Mouse (Mus musculus) midbrain, embryonic 16.5 days (tissue): ENCODE measurements around the gene Mamdc2. TPM values are rescaled to one million over a fixed set of nuclear protein-coding genes. Genes with fewer than 3 reads are reported as not detected.
A peak's percentile ranks its signal among the peaks of the same experiment; 100 is the strongest.
"Not testable (repeated sequence)": the region's sequence is repeated elsewhere in the genome, so short reads cannot be mapped to it uniquely, and the experiment has no call there.

Source experiments
- ATAC-seq: fragments of 200-750 bp; cut with Nextera tagmentation; 2 replicates; pipeline ENCODE4 v1.8.0; 2017; ENCODE audit warnings: moderate TSS enrichment
- H3K27ac ChIP-seq: fragments of 300-500 bp; sonication (generic); 2 replicates; pipeline ENCODE4 v1.5.1; 2014; ENCODE audit warnings: mild to moderate bottlenecking, low read length, mixed read lengths
- H3K27me3 ChIP-seq: fragments of 300-500 bp; sonication (generic); 2 replicates; pipeline ENCODE4 v1.6.1; 2014; ENCODE audit warnings: low read depth, low read length, mixed read lengths; ENCODE audit not compliant: control insufficient read depth, insufficient read depth
- H3K36me3 ChIP-seq: fragments of 300-500 bp; sonication (generic); 2 replicates; pipeline ENCODE4 v1.6.1; 2014; ENCODE audit warnings: mild to moderate bottlenecking, low read length, moderate library complexity, mixed read lengths; ENCODE audit not compliant: control insufficient read depth, insufficient read depth
- H3K4me1 ChIP-seq: fragments of 300-500 bp; sonication (generic); 2 replicates; pipeline ENCODE4 v1.6.1; 2014; ENCODE audit warnings: mild to moderate bottlenecking, low read length, mixed read lengths; ENCODE audit not compliant: control insufficient read depth, insufficient read depth
- H3K4me2 ChIP-seq: fragments of 300-500 bp; sonication (generic); 2 replicates; pipeline ENCODE4 v1.6.1; 2014; ENCODE audit warnings: mild to moderate bottlenecking, low read length, mixed read lengths
- H3K4me3 ChIP-seq: fragments of 300-500 bp; sonication (generic); 2 replicates; pipeline ENCODE4 v1.5.1; 2014; ENCODE audit warnings: low read depth, mild to moderate bottlenecking, low read length, moderate library complexity, mixed read lengths
- H3K9ac ChIP-seq: fragments of 300-500 bp; sonication (generic); 2 replicates; pipeline ENCODE4 v1.6.1; 2014; ENCODE audit warnings: low read depth, low read length, mixed read lengths
- H3K9me3 ChIP-seq: fragments of 300-500 bp; sonication (generic); replicated peaks from 2 replicates; pipeline ENCODE4 v1.6.1; 2014; ENCODE audit warnings: mild to moderate bottlenecking, low read length, mixed read lengths; ENCODE audit not compliant: control insufficient read depth, poor library complexity, severe bottlenecking
- WGBS: fragments of 180-500 bp; shearing (Covaris S2); extraction: QIAGEN DNeasy Blood & Tissue Kit; methylation state at CpG from one replicate; pipeline ENCODE4 v1.1.7; 2014; 5-methylcytosine and 5-hydroxymethylcytosine counted together
- polyA plus RNA-seq: library from polyadenylated mRNA; unstranded; fragments of >200 nt; fragmentation: Nextera tagmentation; extraction: Ambion mirVana; gene quantifications from 2 replicates; pipeline ENCODE4 v1.2.1, GENCODE M21; 2015

Mamdc2 gene
- polyA plus RNA-seq: 2.4 and 4.2 TPM in 2 replicates

- H3K9ac ChIP-seq: peak within 1 kb of the TSS; percentile 57
- 2% methylated on average over 19 of the region's 19 CpGs for WGBS
- no peaks in the 10 kb centered on the region for H3K36me3 ChIP-seq
- peaks cover 15% of the 10 kb centered on the region for H3K4me1 ChIP-seq
- 0 out of 2 replicates have a peak, but pooled peaks cover 1% of the 10 kb centered on the region for H3K9me3 ChIP-seq
- H3K4me2 ChIP-seq: peak within 1 kb of the TSS; percentile 93
- peak; percentile 77 for ATAC-seq
- no peak within 1 kb of the TSS for H3K27ac ChIP-seq
- H3K27me3 ChIP-seq: peaks cover 2% of the 10 kb centered on the region; the same call in 1 of the 2 replicates
- H3K4me3 ChIP-seq: peak within 1 kb of the TSS; percentile 42
These were observed at the start of gene Mamdc2 for GRCm38 (mm10) chr19:23447988-23448497. TSS of gene Mamdc2 (minus strand) at chr19:23448442.

GRCm38 (mm10) chr19:23498011-23498410 lies 49.8 kb upstream of the Mamdc2 start:
- ATAC-seq: no peak

GRCm38 (mm10) chr19:23497171-23497917 lies 49.1 kb upstream of the Mamdc2 start:
- no peak overlapping the region for H3K27ac ChIP-seq
- 70% methylated on average over 10 of the region's 10 CpGs for WGBS
- no peak for ATAC-seq

More at GRCm38 (mm10) chr19:23498011-23498410, 49.8 kb upstream of the Mamdc2 start:
- 79% methylated on average over 7 of the region's 7 CpGs for WGBS
- Histone ChIP-seq H3K9ac (no peak overlapping the region), H3K27me3 (no peaks in the 10 kb centered on the region), H3K9me3 (no peaks in the 10 kb centered on the region), H3K27ac (no peak overlapping the region), H3K4me1 (no peaks in the 10 kb centered on the region), H3K4me3 (no peak overlapping the region), H3K4me2 (no peak overlapping the region), H3K36me3 (no peaks in the 10 kb centered on the region)

GRCm38 (mm10) chr19:23496536-23496935 lies 48.3 kb upstream of the Mamdc2 start:
- H3K4me3 ChIP-seq: no peak overlapping the region
- H3K4me2 ChIP-seq: no peak overlapping the region
- 94% methylated on average over 3 of the region's 3 CpGs for WGBS
- no peaks in the 10 kb centered on the region for H3K36me3 ChIP-seq
- no peak for ATAC-seq
- H3K27ac ChIP-seq: no peak overlapping the region
- H3K27me3 ChIP-seq: no peaks in the 10 kb centered on the region
- H3K4me1 ChIP-seq: no peaks in the 10 kb centered on the region
- no peaks in the 10 kb centered on the region for H3K9me3 ChIP-seq
- H3K9ac ChIP-seq: no peak overlapping the region

More at GRCm38 (mm10) chr19:23497171-23497917, 49.1 kb upstream of the Mamdc2 start:
- H3K27me3 ChIP-seq: no peaks in the 10 kb centered on the region
- no peaks in the 10 kb centered on the region for H3K4me1 ChIP-seq
- no peaks in the 10 kb centered on the region for H3K9me3 ChIP-seq
- H3K4me2 ChIP-seq: no peak overlapping the region
- no peaks in the 10 kb centered on the region for H3K36me3 ChIP-seq
- H3K9ac ChIP-seq: no peak overlapping the region
- no peak overlapping the region for H3K4me3 ChIP-seq

- Histone ChIP-seq H3K9ac (no peak overlapping the region), H3K27ac (no peak overlapping the region), H3K36me3 (no peaks in the 10 kb centered on the region), H3K27me3 (no peaks in the 10 kb centered on the region), H3K9me3 (no peaks in the 10 kb centered on the region), H3K4me1 (no peaks in the 10 kb centered on the region), H3K4me3 (no peak overlapping the region), H3K4me2 (no peak overlapping the region)
- no peak for ATAC-seq
These were observed 44.4 kb upstream of the Mamdc2 start for GRCm38 (mm10) chr19:23492663-23493062.

- 36% methylated on average over 7 of the region's 7 CpGs for WGBS
- not testable (repeated sequence) for H3K9ac ChIP-seq, H3K9me3 ChIP-seq, H3K27ac ChIP-seq, H3K4me2 ChIP-seq, H3K4me3 ChIP-seq, H3K36me3 ChIP-seq, H3K4me1 ChIP-seq, H3K27me3 ChIP-seq, ATAC-seq
These were observed 42.5 kb upstream of the Mamdc2 start for GRCm38 (mm10) chr19:23490703-23491102.

GRCm38 (mm10) chr19:23489780-23490179 lies 41.5 kb upstream of the Mamdc2 start:
- no peaks in the 10 kb centered on the region for H3K4me1 ChIP-seq
- H3K9me3 ChIP-seq: no peaks in the 10 kb centered on the region
- no peak for ATAC-seq
- no peak overlapping the region for H3K9ac ChIP-seq
- no peaks in the 10 kb centered on the region for H3K36me3 ChIP-seq
- no peaks in the 10 kb centered on the region for H3K27me3 ChIP-seq
- H3K4me2 ChIP-seq: no peak overlapping the region
- no peak overlapping the region for H3K4me3 ChIP-seq
- H3K27ac ChIP-seq: no peak overlapping the region
- WGBS: 63% methylated on average over 8 of the region's 8 CpGs

GRCm38 (mm10) chr19:23487421-23487820 lies 39.2 kb upstream of the Mamdc2 start:
- H3K36me3 ChIP-seq: no peaks in the 10 kb centered on the region

GRCm38 (mm10) chr19:23486631-23487270 lies 38.5 kb upstream of the Mamdc2 start:
- H3K9ac ChIP-seq: no peak overlapping the region
- H3K9me3 ChIP-seq: no peaks in the 10 kb centered on the region
- whole genome bisulfite sequencing: 86% methylated on average over 6 of the region's 6 CpGs
- H3K4me1 ChIP-seq: no peaks in the 10 kb centered on the region
- no peaks in the 10 kb centered on the region for H3K27me3 ChIP-seq
- H3K27ac ChIP-seq: no peak overlapping the region
- H3K4me3 ChIP-seq: no peak overlapping the region
- no peaks in the 10 kb centered on the region for H3K36me3 ChIP-seq
- no peak overlapping the region for H3K4me2 ChIP-seq
- no peak for ATAC-seq

More at GRCm38 (mm10) chr19:23487421-23487820, 39.2 kb upstream of the Mamdc2 start:
- H3K9ac ChIP-seq: no peak overlapping the region
- no peak overlapping the region for H3K4me3 ChIP-seq
- no peaks in the 10 kb centered on the region for H3K4me1 ChIP-seq
- WGBS: 100% methylated on average over 1 of the region's 1 CpGs
- no peaks in the 10 kb centered on the region for H3K27me3 ChIP-seq
- H3K27ac ChIP-seq: no peak overlapping the region
- H3K9me3 ChIP-seq: no peaks in the 10 kb centered on the region
- H3K4me2 ChIP-seq: no peak overlapping the region
- no peak for ATAC-seq
